In the genomic region with DNA sequence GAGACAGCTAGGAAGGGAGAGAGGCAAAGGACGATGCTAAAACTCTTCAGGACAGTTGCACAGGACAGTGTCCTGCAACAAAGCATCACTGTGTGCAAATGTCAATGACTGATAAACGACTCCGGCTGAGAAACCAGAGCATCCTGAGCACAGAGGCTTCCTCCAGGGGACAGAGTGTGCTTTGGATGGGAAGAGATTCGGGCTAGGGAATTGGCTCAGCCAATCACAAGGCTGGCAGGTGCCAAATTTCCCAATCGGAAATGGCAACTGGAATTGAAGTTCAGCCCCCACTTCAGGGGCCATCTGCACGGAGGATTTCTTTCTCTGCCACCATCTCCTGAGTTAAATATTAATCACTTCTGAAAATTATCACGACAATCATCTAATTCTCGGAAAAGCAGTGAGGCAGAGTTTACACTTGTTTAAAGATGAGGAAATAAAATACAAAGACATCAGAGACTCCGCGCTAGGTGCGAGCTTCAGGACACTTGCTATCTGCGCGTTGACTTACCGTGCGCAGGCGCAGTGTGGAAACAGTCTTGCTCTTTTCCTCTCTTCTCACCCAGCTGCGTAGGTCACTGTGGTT, we compare ENCODE assay signal across 18 mouse cellular contexts. TPM values are rescaled to one million over a fixed set of nuclear protein-coding genes. Genes with fewer than 3 reads are reported as not detected.
"Had no signal": no experiment of that assay in that cellular context is flagged by ENCODE, and none has a peak within 500 bp of the region (broad histone marks: within the 10 kb centered on the region; RNA-seq: fewer than 3 reads in every experiment).

No protein-coding gene starts in this region.

- H3K4me2 ChIP-seq: liver, embryonic 13.5 days; lung, embryonic 14.5 days; midbrain, embryonic 12.5 days; midbrain, embryonic 15.5 days; neural tube, embryonic 12.5 days had no signal

- H3K4me3 ChIP-seq: layer of hippocampus, adult 2 months; liver, embryonic 13.5 days; midbrain, embryonic 12.5 days; midbrain, embryonic 15.5 days; neural tube, embryonic 12.5 days had no signal

- H3K9me3 ChIP-seq: liver, embryonic 13.5 days; midbrain, embryonic 12.5 days; midbrain, embryonic 15.5 days; neural tube, embryonic 12.5 days had no signal

- H3K27ac ChIP-seq: layer of hippocampus, adult 2 months; liver, embryonic 13.5 days; macrophage; midbrain, embryonic 12.5 days; midbrain, embryonic 15.5 days; neural tube, embryonic 12.5 days had no signal

- DNase-seq: kidney, adult 9 months; kidney, postnatal 14 days; layer of hippocampus, adult 9-11 months; liver, embryonic 13.5 days; lung, embryonic 14.5 days; retina, postnatal 1 day; right cerebral cortex, postnatal 25 days; thymus, adult 18-20 months; thymus, postnatal 36 days had no signal

- H3K27me3 ChIP-seq: liver, embryonic 13.5 days; midbrain, embryonic 12.5 days; midbrain, embryonic 15.5 days; neural tube, embryonic 12.5 days had no signal

- H3K36me3 ChIP-seq: liver, embryonic 13.5 days; midbrain, embryonic 12.5 days; midbrain, embryonic 15.5 days; neural tube, embryonic 12.5 days had no signal

- H3K4me1 ChIP-seq: liver, embryonic 13.5 days; midbrain, embryonic 15.5 days; neural tube, embryonic 12.5 days had no signal

- H3K9ac ChIP-seq: liver, embryonic 13.5 days; lung, embryonic 14.5 days; midbrain, embryonic 12.5 days; midbrain, embryonic 15.5 days; neural tube, embryonic 12.5 days had no signal

- ATAC-seq: lung, postnatal 0 days; midbrain, embryonic 15.5 days had no signal

RNA-seq across cellular contexts. Expression of gene Col6a6, which starts 18.9 kb away (rescaled TPM):
- total RNA-seq: megakaryocyte, adult 5-6 weeks; neutrophil, adult 5-6 weeks had no signal
- polyA plus RNA-seq: macrophage; small intestine, adult 2 months had no signal
